Mouse (Mus musculus) urinary bladder, postnatal 25 days (tissue): ENCODE data around the gene Lrp4.

Source experiments
- DNase-seq: peaks from one replicate; pipeline ENCODE4 v3.0.0; 2022; ENCODE audit warnings: low spot score

Lrp4 gene

DNA sequence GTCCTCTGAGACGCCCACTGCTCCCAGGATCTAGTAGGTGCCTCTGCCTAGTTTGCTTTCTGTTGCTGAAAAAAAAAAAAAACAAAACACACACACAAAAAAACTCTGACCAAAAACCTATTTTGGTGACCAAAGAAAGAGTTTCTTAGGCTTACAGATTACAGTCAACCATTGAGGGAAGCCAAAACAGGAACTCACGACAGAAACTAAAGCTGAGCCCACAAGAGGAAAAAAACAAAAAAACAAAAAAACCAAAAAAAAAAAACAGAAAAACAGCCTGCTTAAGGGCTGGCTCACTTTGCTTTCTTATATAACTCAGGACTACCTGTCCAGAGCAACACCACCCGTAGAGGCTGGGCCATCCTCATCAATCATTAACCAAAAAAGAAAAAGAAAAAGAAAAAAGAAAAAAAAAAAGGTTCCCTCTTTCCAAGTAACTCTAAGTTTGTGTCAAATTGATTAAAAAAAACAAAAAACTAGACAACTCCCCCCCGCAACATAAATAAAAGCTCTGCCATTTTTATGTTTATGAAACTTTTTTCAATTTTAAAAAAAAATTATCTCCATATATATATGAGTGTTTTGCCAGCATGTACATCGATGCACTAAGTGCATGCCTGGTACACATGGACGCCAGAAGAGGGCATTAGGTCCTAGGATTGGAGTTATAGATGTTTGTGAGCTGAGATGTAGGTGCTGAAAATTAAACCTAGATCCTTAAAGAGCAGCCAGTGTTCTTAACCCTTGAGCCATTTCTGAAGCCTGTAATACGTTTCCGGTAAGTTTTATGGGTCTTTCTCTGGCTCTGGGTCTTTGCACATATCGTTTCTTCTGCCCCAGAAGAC lies 3.9 kb upstream of the Lrp4 start:
- DNase-seq, result no peak

DNA sequence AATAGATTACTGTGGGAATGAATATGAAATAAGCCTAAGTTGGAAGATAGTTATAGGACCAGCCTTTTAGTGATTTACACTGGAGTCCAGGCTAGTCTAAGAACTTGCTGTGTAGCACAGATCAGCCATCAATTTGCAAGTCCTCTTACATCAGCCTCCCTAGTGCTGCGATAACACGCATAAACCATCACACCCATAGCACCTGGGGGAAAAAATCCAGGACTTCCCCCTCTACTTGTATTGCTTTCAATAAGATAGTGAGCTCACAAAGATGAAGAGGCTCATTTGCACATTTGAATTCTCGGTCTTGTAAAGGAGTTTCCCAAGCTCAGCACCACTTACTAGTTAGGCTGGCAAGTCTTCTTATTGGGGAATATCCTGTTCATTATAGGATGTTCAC lies 2.9 kb upstream of the Lrp4 start:
- no peak for DNase-seq

GRCm38 (mm10) chr2:91455826-91456225 lies 1.5 kb upstream of the Lrp4 start:
- no peak for DNase-seq

- DNase-seq, result no peak
Measured at GRCm38 (mm10) chr2:91456491-91457100, 715 bp upstream of the Lrp4 start.

- no peak for DNase-seq
Measured at GRCm38 (mm10) chr2:91457656-91458251, 443 bp downstream of the Lrp4 start.

GRCm38 (mm10) chr2:91458252-91458672 lies 951 bp downstream of the Lrp4 start:
- DNase-seq, result peak; percentile 38

GRCm38 (mm10) chr2:91458673-91459391 lies 1.5 kb downstream of the Lrp4 start:
- DNase-seq, result peak; percentile 38

- no peak for DNase-seq
Measured at GRCm38 (mm10) chr2:91460076-91460475, 2.8 kb downstream of the Lrp4 start.

DNA sequence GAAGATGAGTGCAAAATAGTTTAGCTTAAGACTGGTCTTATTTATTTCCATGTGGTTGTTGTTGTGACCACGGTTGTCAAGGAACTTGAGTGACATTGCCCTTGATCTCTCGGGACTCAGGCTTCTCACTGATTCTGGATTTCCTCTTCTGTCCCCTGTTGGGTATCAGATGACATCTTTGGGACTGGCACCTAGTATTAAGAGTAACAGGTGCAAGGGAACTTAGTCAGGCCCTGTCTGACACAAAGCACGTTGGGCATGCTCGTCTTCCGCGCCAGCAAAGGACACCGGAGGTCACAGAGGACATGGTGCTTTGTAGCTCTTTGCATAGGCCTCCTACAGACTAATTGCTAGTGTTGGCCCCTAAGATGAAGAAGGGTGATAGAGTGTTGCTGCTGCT lies 3.5 kb downstream of the Lrp4 start:
- DNase-seq, result no peak

GRCm38 (mm10) chr2:91461341-91461740 lies 4.0 kb downstream of the Lrp4 start:
- DNase-seq, result no peak

GRCm38 (mm10) chr2:91462196-91462595 lies 4.9 kb downstream of the Lrp4 start:
- no peak for DNase-seq

GRCm38 (mm10) chr2:91462681-91463080 lies 5.4 kb downstream of the Lrp4 start:
- DNase-seq, result no peak

GRCm38 (mm10) chr2:91465934-91466333 lies 8.6 kb downstream of the Lrp4 start:
- DNase-seq, result no peak

DNA sequence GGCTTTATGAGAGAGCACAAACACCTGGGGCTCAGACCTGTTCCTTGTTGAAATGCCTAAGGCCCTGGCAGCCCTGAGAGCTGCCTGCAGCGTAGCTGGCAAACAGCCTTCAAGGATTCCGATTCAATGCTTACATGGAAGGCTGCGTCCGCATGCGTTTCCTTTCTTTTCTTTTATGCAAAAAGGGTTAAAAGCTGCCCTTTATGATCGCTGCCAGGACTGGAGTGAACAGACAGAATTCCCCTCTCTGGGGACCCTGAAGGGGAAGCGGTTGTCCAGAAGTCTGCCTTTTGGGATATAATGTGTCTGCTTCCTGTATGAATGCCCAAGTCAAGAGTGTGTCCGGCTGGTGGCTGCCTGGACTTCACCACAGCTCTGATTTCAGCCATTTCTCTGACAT lies 10.3 kb downstream of the Lrp4 start:
- no peak for DNase-seq

- DNase-seq, result no peak
Measured at GRCm38 (mm10) chr2:91470055-91470647, 12.8 kb downstream of the Lrp4 start.

DNA sequence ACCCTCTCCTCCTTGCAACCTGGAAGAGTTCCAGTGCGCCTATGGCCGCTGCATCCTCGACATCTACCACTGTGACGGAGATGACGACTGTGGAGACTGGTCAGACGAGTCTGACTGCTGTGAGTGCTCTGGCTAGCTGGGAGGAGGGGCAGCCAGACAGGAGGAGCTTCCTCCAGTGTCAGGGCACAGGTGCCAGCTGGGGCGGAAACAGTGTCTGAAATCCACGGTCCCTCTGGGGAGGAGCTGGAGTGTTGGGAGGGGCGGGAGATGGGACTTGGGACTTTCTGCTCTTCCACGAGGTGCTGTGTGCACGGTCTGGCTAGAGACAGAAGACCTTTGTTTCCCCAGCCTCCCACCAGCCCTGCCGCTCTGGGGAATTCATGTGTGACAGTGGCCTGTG lies 17.0 kb downstream of the Lrp4 start:
- DNase-seq, result peak; percentile 43

DNA sequence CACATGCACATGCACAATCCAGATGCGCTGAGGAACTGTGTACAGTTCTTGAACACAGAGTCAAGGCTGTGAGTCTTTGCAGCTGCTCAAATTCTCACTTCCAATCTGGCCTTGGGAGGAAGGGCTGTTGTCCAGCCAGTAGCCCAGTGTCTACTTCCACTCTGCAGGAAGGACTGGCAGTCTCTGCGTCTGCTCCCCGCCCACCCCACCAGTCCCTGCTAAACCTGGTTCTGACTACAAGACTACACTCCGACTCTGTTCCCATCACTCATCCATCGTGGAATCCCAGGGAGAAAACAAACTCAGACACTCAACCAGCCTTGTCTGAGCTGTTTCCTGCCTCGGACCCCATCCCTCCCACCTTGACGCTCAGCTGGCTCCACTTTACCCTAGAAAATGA lies 18.5 kb downstream of the Lrp4 start:
- no peak for DNase-seq

DNA sequence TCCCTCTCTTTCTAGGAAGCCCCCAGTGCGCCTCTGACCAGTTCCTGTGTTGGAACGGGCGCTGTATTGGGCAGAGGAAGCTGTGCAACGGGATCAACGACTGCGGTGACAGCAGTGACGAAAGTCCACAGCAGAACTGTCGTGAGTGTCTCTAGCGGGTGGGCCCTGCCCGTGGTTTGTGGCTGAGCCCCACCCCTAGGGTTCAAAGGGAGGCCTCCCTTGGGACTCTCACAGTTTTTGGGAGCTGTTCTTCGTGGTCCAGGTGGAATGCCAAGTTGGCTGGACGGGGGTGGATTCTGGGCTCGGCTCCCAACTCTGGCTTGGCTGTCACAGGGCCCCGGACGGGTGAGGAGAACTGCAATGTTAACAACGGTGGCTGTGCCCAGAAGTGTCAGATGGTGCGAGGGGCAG lies 18.9 kb downstream of the Lrp4 start:
- no peak for DNase-seq

- no peak for DNase-seq
Measured at GRCm38 (mm10) chr2:91476841-91477240, 19.5 kb downstream of the Lrp4 start.

GRCm38 (mm10) chr2:91480399-91480801 lies 23.1 kb downstream of the Lrp4 start:
- no peak for DNase-seq

- peak; percentile 35 for DNase-seq
Measured at GRCm38 (mm10) chr2:91480805-91481514, 23.6 kb downstream of the Lrp4 start.

GRCm38 (mm10) chr2:91484698-91485097 lies 27.4 kb downstream of the Lrp4 start:
- DNase-seq, result no peak
